Mouse (Mus musculus) hindbrain, embryonic 11.5 days (tissue): ENCODE measurements at regions not wholly inside any gene's neighbourhood (a gene's known extent, or its start where the extent isn't known, plus 50 kb on each side); places are given as distances from the start of the nearest gene placed in this dataset.

ENCODE experiments used
- ATAC-seq: fragments of 200-750 bp; cut with Nextera tagmentation; 2 replicates; pipeline ENCODE4 v1.8.0; 2017; ENCODE audit warnings: mild to moderate bottlenecking, moderate TSS enrichment, moderate library complexity; ENCODE audit not compliant: low FRiP score
- DNase-seq: peaks from one replicate; pipeline ENCODE4 v3.0.0-alpha.2; 2015; ENCODE audit warnings: low spot score
- H3K27ac ChIP-seq: fragments of 300-500 bp; sonication (generic); 2 replicates; pipeline ENCODE4 v1.5.1; 2014; ENCODE audit warnings: mild to moderate bottlenecking, low read depth, low read length
- H3K27me3 ChIP-seq: fragments of 300-500 bp; sonication (generic); 2 replicates; pipeline ENCODE4 v1.6.1; 2014; ENCODE audit warnings: mild to moderate bottlenecking, low read length, moderate library complexity, mixed read lengths; ENCODE audit not compliant: control insufficient read depth, insufficient read depth
- H3K36me3 ChIP-seq: fragments of 300-500 bp; sonication (generic); 2 replicates; pipeline ENCODE4 v1.6.1; 2014; ENCODE audit warnings: mild to moderate bottlenecking, low read length, moderate library complexity, mixed read lengths; ENCODE audit not compliant: control insufficient read depth, insufficient read depth
- H3K4me1 ChIP-seq: fragments of 300-500 bp; sonication (generic); replicated peaks from 2 replicates; pipeline ENCODE4 v1.6.1; 2014; ENCODE audit warnings: low read length, mixed read lengths; ENCODE audit not compliant: control insufficient read depth, insufficient read depth
- H3K4me2 ChIP-seq: fragments of 300-500 bp; sonication (generic); replicated peaks from 2 replicates; pipeline ENCODE4 v1.6.1; 2014; ENCODE audit warnings: mild to moderate bottlenecking, low read depth, low read length
- H3K4me3 ChIP-seq: fragments of 300-500 bp; sonication (generic); 2 replicates; pipeline ENCODE4 v1.5.1; 2014; ENCODE audit warnings: low read depth, low read length
- H3K9ac ChIP-seq: fragments of 300-500 bp; sonication (generic); 2 replicates; pipeline ENCODE4 v1.6.1; 2014; ENCODE audit warnings: low read depth, low read length
- H3K9me3 ChIP-seq: fragments of 300-500 bp; sonication (generic); 2 replicates; pipeline ENCODE4 v1.6.1; 2016; ENCODE audit warnings: low read length; ENCODE audit not compliant: control insufficient read depth
- WGBS: fragments of 180-500 bp; shearing (Covaris S2); extraction: QIAGEN DNeasy Blood & Tissue Kit; methylation state at CpG from one replicate; pipeline ENCODE4 v1.1.7; 2014; 5-methylcytosine and 5-hydroxymethylcytosine counted together

- 72% methylated on average over 8 of the region's 8 CpGs for WGBS
- Histone ChIP-seq H3K4me2 (no peak overlapping the region), H3K36me3 (no peaks in the 10 kb centered on the region), H3K27ac (no peak overlapping the region), H3K9me3 (no peaks in the 10 kb centered on the region), H3K9ac (no peak overlapping the region), H3K4me1 (no peaks in the 10 kb centered on the region), H3K4me3 (no peak overlapping the region), H3K27me3 (no peaks in the 10 kb centered on the region)
- no peak for DNase-seq
- no peak for ATAC-seq
Measured at GRCm38 (mm10) chr3:115820139-115820481, 67.5 kb upstream of the Dph5 start.

- WGBS, result 84% methylated on average over 2 of the region's 2 CpGs
Measured at GRCm38 (mm10) chr3:115821627-115822026, 66.0 kb upstream of the Dph5 start.

GRCm38 (mm10) chr3:115822491-115822890 lies 65.1 kb upstream of the Dph5 start:
- H3K4me1 ChIP-seq, result no peaks in the 10 kb centered on the region
- H3K27me3 ChIP-seq, result no peaks in the 10 kb centered on the region
- WGBS, result 67% methylated on average over 6 of the region's 6 CpGs
- H3K4me2 ChIP-seq, result no peak overlapping the region
- no peak for ATAC-seq
- no peak overlapping the region for H3K9ac ChIP-seq
- no peak overlapping the region for H3K27ac ChIP-seq
- DNase-seq, result no peak
- H3K36me3 ChIP-seq, result no peaks in the 10 kb centered on the region
- no peak overlapping the region for H3K4me3 ChIP-seq
- no peaks in the 10 kb centered on the region for H3K9me3 ChIP-seq

More at GRCm38 (mm10) chr3:115821627-115822026, 66.0 kb upstream of the Dph5 start:
- DNase-seq (no peak), ATAC-seq (no peak)
- Histone ChIP-seq H3K4me1 (no peaks in the 10 kb centered on the region), H3K27me3 (no peaks in the 10 kb centered on the region), H3K27ac (no peak overlapping the region), H3K4me3 (no peak overlapping the region), H3K9me3 (no peaks in the 10 kb centered on the region), H3K4me2 (no peak overlapping the region), H3K36me3 (no peaks in the 10 kb centered on the region), H3K9ac (no peak overlapping the region)

GRCm38 (mm10) chr3:115823741-115824140 lies 63.9 kb upstream of the Dph5 start:
- Histone ChIP-seq H3K4me2 (no peak overlapping the region), H3K9me3 (no peaks in the 10 kb centered on the region), H3K27ac (no peak overlapping the region), H3K36me3 (no peaks in the 10 kb centered on the region), H3K9ac (no peak overlapping the region), H3K4me3 (no peak overlapping the region), H3K27me3 (no peaks in the 10 kb centered on the region), H3K4me1 (no peaks in the 10 kb centered on the region)
- DNase-seq (no peak), ATAC-seq (no peak)
- WGBS, result 87% methylated on average over 5 of the region's 5 CpGs

- H3K4me3 ChIP-seq, result no peak overlapping the region
- no peak for ATAC-seq
- no peak for DNase-seq
- no peaks in the 10 kb centered on the region for H3K36me3 ChIP-seq
- H3K4me1 ChIP-seq, result no peaks in the 10 kb centered on the region
- WGBS, result 61% methylated on average over 2 of the region's 2 CpGs
- no peaks in the 10 kb centered on the region for H3K27me3 ChIP-seq
- no peak overlapping the region for H3K4me2 ChIP-seq
- H3K9ac ChIP-seq, result no peak overlapping the region
- no peaks in the 10 kb centered on the region for H3K9me3 ChIP-seq
- no peak overlapping the region for H3K27ac ChIP-seq
Measured at GRCm38 (mm10) chr3:115824792-115825191, 62.8 kb upstream of the Dph5 start.

- no peak overlapping the region for H3K27ac ChIP-seq
- no peaks in the 10 kb centered on the region for H3K27me3 ChIP-seq
- no peak for DNase-seq
- no peak overlapping the region for H3K9ac ChIP-seq
- H3K4me1 ChIP-seq, result no peaks in the 10 kb centered on the region
- H3K36me3 ChIP-seq, result no peaks in the 10 kb centered on the region
- ATAC-seq, result no peak
- no peak overlapping the region for H3K4me2 ChIP-seq
- H3K9me3 ChIP-seq, result no peaks in the 10 kb centered on the region
- no peak overlapping the region for H3K4me3 ChIP-seq
Measured at GRCm38 (mm10) chr3:115835381-115835780, 52.3 kb upstream of the Dph5 start.

- ATAC-seq (no peak), DNase-seq (no peak)
- Histone ChIP-seq H3K27me3 (no peaks in the 10 kb centered on the region), H3K27ac (no peak overlapping the region), H3K4me3 (no peak overlapping the region), H3K4me2 (no peak overlapping the region), H3K4me1 (no peaks in the 10 kb centered on the region), H3K36me3 (no peaks in the 10 kb centered on the region), H3K9me3 (no peaks in the 10 kb centered on the region), H3K9ac (no peak overlapping the region)
- 76% methylated on average over 1 of the region's 1 CpGs for WGBS
Measured at GRCm38 (mm10) chr3:115837617-115838216, 49.9 kb upstream of the Dph5 start.
